Mouse (Mus musculus): Measurements from ENCODE around the gene Gna13.

- TF ChIP-seq CTCF (IDR thresholded peaks at IDR 0.05; ENCODE audit: insufficient read depth, low read depth, low read length) (no peak), POLR2A (IDR thresholded peaks at IDR 0.05; ENCODE audit: insufficient read depth, low read depth, low read length) (no peak)
Measured at GRCm38 (mm10) chr11:109332722-109333121, 29.9 kb upstream of the Gna13 start.
